ENCODE assay signal across 21 mouse cellular contexts in genomic region chr15:36985567-36985925, GRCm38 (mm10). TPM values are rescaled to one million over a fixed set of nuclear protein-coding genes. Genes with fewer than 3 reads are reported as not detected.
A peak's percentile ranks its signal among the peaks of the same experiment; 100 is the strongest.
DNase-seq lines count a peak whose midpoint lies in the region; ATAC-seq and TF ChIP-seq lines count a peak whose summit lies in the region.
"Had no signal": no experiment of that assay in that cellular context is flagged by ENCODE, and none has a peak within 500 bp of the region (broad histone marks: within the 10 kb centered on the region; RNA-seq: fewer than 3 reads in every experiment).

No protein-coding gene starts in this region.

- WGBS in forebrain, postnatal 0 days: 65% methylated on average over 6 of the region's 6 CpGs
- WGBS in forebrain, embryonic 11.5 days: 74% methylated on average over 6 of the region's 6 CpGs
- 41% methylated on average over 6 of the region's 6 CpGs for WGBS in heart, embryonic 13.5 days
- 23% methylated on average over 6 of the region's 6 CpGs for WGBS in kidney, postnatal 0 days
- WGBS in neural tube, embryonic 15.5 days: 36% methylated on average over 6 of the region's 6 CpGs

- H3K9ac ChIP-seq in forebrain, postnatal 0 days: no peak overlapping the region
- H3K9ac ChIP-seq in forebrain, embryonic 11.5 days (ENCODE audit: low read length): no peak overlapping the region
- H3K9ac ChIP-seq in heart, embryonic 13.5 days: peak overlapping the region; percentile 55; the same call in 1 of the 2 replicates
- no peak overlapping the region for H3K9ac ChIP-seq in kidney, postnatal 0 days (ENCODE audit: low read depth, low read length)
- no peak overlapping the region for H3K9ac ChIP-seq in neural tube, embryonic 15.5 days (replicated peaks)
- H3K9ac ChIP-seq: forebrain, embryonic 12.5 days; hindbrain, embryonic 12.5 days; limb, embryonic 13.5 days; liver, embryonic 13.5 days; lung, embryonic 14.5 days had no signal

- intact Hi-C loops in heart, postnatal 14 days (cut with DNase I): no loop called here

- peak overlapping the region; percentile 23; the same call in 1 of the 2 replicates for H3K27ac ChIP-seq in forebrain, postnatal 0 days (ENCODE audit: low read depth, low read length)
- H3K27ac ChIP-seq in forebrain, embryonic 11.5 days (ENCODE audit: low read depth, low read length): no peak overlapping the region
- H3K27ac ChIP-seq in heart, embryonic 13.5 days (replicated peaks): peak overlapping the region; percentile 97
- no peak overlapping the region for H3K27ac ChIP-seq in kidney, postnatal 0 days
- 0 out of 2 replicates have a peak overlapping the region, but pooled peaks have one; percentile 28 for H3K27ac ChIP-seq in neural tube, embryonic 15.5 days (replicated peaks)
- H3K27ac ChIP-seq: embryonic facial prominence, embryonic 10.5 days; forebrain, embryonic 12.5 days; limb, embryonic 13.5 days; liver, embryonic 13.5 days had no signal

- H3K27me3 ChIP-seq in forebrain, postnatal 0 days (ENCODE audit: insufficient read depth, low read length): no peaks in the 10 kb centered on the region
- no peaks in the 10 kb centered on the region for H3K27me3 ChIP-seq in forebrain, embryonic 11.5 days (ENCODE audit: control insufficient read depth, insufficient read depth, low read length)
- H3K27me3 ChIP-seq in heart, embryonic 13.5 days (replicated peaks): no peaks in the 10 kb centered on the region
- H3K27me3 ChIP-seq in kidney, postnatal 0 days (ENCODE audit: insufficient read depth, low read length): no peaks in the 10 kb centered on the region
- no peaks in the 10 kb centered on the region for H3K27me3 ChIP-seq in neural tube, embryonic 15.5 days (replicated peaks)
- H3K27me3 ChIP-seq: forebrain, embryonic 12.5 days; hindbrain, embryonic 12.5 days; limb, embryonic 13.5 days; liver, embryonic 13.5 days had no signal

- ATAC-seq in forebrain, postnatal 0 days: no peak
- no peak for ATAC-seq in forebrain, embryonic 11.5 days (replicated peaks; ENCODE audit: low FRiP score)
- no peak for ATAC-seq in heart, embryonic 13.5 days (ENCODE audit: extremely low read depth, insufficient number of reproducible peaks, low FRiP score, low TSS enrichment)
- peak; percentile 47; the same call in 1 of the 2 replicates for ATAC-seq in kidney, postnatal 0 days (replicated peaks; ENCODE audit: low FRiP score, low read depth)
- peak; percentile 13; the same call in 1 of the 2 replicates for ATAC-seq in neural tube, embryonic 15.5 days (ENCODE audit: low FRiP score)
- ATAC-seq: midbrain, embryonic 16.5 days had no signal

- DNase-seq in forebrain, postnatal 0 days: no peak
- no peak for DNase-seq in forebrain, embryonic 11.5 days (ENCODE audit: low spot score)
- DNase-seq in heart, postnatal 14 days: no peak
- DNase-seq in kidney, postnatal 0 days (ENCODE audit: low spot score): peak; percentile 68
- no peak for DNase-seq in kidney, adult 8-10 months
- DNase-seq in ovary, postnatal 10 days (ENCODE audit: low spot score): no peak
- DNase-seq: adrenal gland, adult 2 months; cerebellum, adult 8-10 months; gastrocnemius, postnatal 25 days; kidney, postnatal 14 days; liver, embryonic 13.5 days; lung, embryonic 14.5 days; lung, postnatal 36 days; thymus, postnatal 14 days had no signal

- H3K36me3 ChIP-seq in forebrain, postnatal 0 days (ENCODE audit: insufficient read depth): no peaks in the 10 kb centered on the region
- no peaks in the 10 kb centered on the region for H3K36me3 ChIP-seq in forebrain, embryonic 11.5 days (ENCODE audit: control insufficient read depth, insufficient read depth, low read length)
- no peaks in the 10 kb centered on the region for H3K36me3 ChIP-seq in heart, embryonic 13.5 days
- H3K36me3 ChIP-seq in kidney, postnatal 0 days (ENCODE audit: insufficient read depth, low read length): no peaks in the 10 kb centered on the region
- H3K36me3 ChIP-seq in neural tube, embryonic 15.5 days: no peaks in the 10 kb centered on the region
- H3K36me3 ChIP-seq: embryonic facial prominence, embryonic 10.5 days; forebrain, embryonic 12.5 days; hindbrain, embryonic 12.5 days; limb, embryonic 13.5 days; liver, embryonic 13.5 days had no signal

- 0 out of 2 replicates have a peak, but pooled peaks cover 4% of the 10 kb centered on the region for H3K4me1 ChIP-seq in forebrain, postnatal 0 days (ENCODE audit: insufficient read depth)
- H3K4me1 ChIP-seq in forebrain, embryonic 11.5 days (replicated peaks; ENCODE audit: control insufficient read depth, insufficient read depth, low read length): 0 out of 2 replicates have a peak, but pooled peaks cover 2% of the 10 kb centered on the region
- H3K4me1 ChIP-seq in heart, embryonic 13.5 days: peaks cover 79% of the 10 kb centered on the region
- H3K4me1 ChIP-seq in kidney, postnatal 0 days (replicated peaks; ENCODE audit: insufficient read depth, low read length): no peaks in the 10 kb centered on the region
- peaks cover 21% of the 10 kb centered on the region for H3K4me1 ChIP-seq in neural tube, embryonic 15.5 days

- no peak overlapping the region for H3K4me2 ChIP-seq in forebrain, postnatal 0 days (ENCODE audit: low read depth)
- H3K4me2 ChIP-seq in forebrain, embryonic 11.5 days (ENCODE audit: low read depth, low read length, severe bottlenecking): no peak overlapping the region
- H3K4me2 ChIP-seq in heart, embryonic 13.5 days: peak overlapping the region; percentile 32
- H3K4me2 ChIP-seq in kidney, postnatal 0 days (ENCODE audit: low read length): no peak overlapping the region
- no peak overlapping the region for H3K4me2 ChIP-seq in neural tube, embryonic 15.5 days
- H3K4me2 ChIP-seq: forebrain, embryonic 12.5 days; hindbrain, embryonic 12.5 days; limb, embryonic 13.5 days; liver, embryonic 13.5 days; lung, embryonic 14.5 days had no signal

- H3K4me3 ChIP-seq in forebrain, postnatal 0 days (ENCODE audit: low read depth, low read length): no peak overlapping the region
- H3K4me3 ChIP-seq in forebrain, embryonic 11.5 days (ENCODE audit: low read depth, low read length): no peak overlapping the region
- H3K4me3 ChIP-seq in heart, embryonic 13.5 days: no peak overlapping the region
- H3K4me3 ChIP-seq in kidney, postnatal 0 days (replicated peaks; ENCODE audit: low read depth, low read length): no peak overlapping the region
- no peak overlapping the region for H3K4me3 ChIP-seq in neural tube, embryonic 15.5 days (replicated peaks)
- H3K4me3 ChIP-seq: embryonic facial prominence, embryonic 10.5 days; forebrain, embryonic 12.5 days; hindbrain, embryonic 12.5 days; limb, embryonic 13.5 days; liver, embryonic 13.5 days had no signal

- no peaks in the 10 kb centered on the region for H3K9me3 ChIP-seq in forebrain, postnatal 0 days (ENCODE audit: low read length)
- H3K9me3 ChIP-seq in forebrain, embryonic 11.5 days (ENCODE audit: control insufficient read depth, low read length): no peaks in the 10 kb centered on the region
- no peaks in the 10 kb centered on the region for H3K9me3 ChIP-seq in heart, embryonic 13.5 days
- H3K9me3 ChIP-seq in kidney, postnatal 0 days (replicated peaks; ENCODE audit: low read length): no peaks in the 10 kb centered on the region
- H3K9me3 ChIP-seq in neural tube, embryonic 15.5 days (replicated peaks): no peaks in the 10 kb centered on the region
- H3K9me3 ChIP-seq: embryonic facial prominence, embryonic 10.5 days; forebrain, embryonic 12.5 days; hindbrain, embryonic 12.5 days; limb, embryonic 13.5 days; liver, embryonic 13.5 days had no signal

- no peak for TF ChIP-seq CTCF in forebrain, postnatal 0 days (IDR thresholded peaks at IDR 0.05; ENCODE audit: low read depth)
- TF ChIP-seq CTCF in kidney, postnatal 0 days (IDR thresholded peaks at IDR 0.05; ENCODE audit: low read depth): no peak

RNA-seq across cellular contexts. Expression of gene Zfp706, which starts 22.0 kb away (rescaled TPM):
- total RNA-seq in forebrain, postnatal 0 days (2014; rRNA removed): 66.6 and 71.0 TPM in 2 replicates
- polyA plus RNA-seq in forebrain, postnatal 0 days (2015; fragmentation: Nextera tagmentation; extraction: Ambion mirVana): 575 and 586 TPM in 2 replicates
- 410 and 472 TPM in 2 replicates for polyA plus RNA-seq in forebrain, embryonic 11.5 days (2014; fragmentation: Nextera tagmentation; extraction: Ambion mirVana)
- 426 and 458 TPM in 2 replicates for polyA plus RNA-seq in heart, embryonic 13.5 days (2015; fragmentation: Nextera tagmentation; extraction: Ambion mirVana)
- 100 to 1,000 TPM; 194 to 211 TPM for total RNA-seq in heart, postnatal 14 days (2021)
- polyA plus RNA-seq in kidney, postnatal 0 days (2015; fragmentation: Nextera tagmentation; extraction: Ambion mirVana): 509 and 548 TPM in 2 replicates
- 457 and 498 TPM in 2 replicates for polyA plus RNA-seq in neural tube, embryonic 15.5 days (2015; fragmentation: Nextera tagmentation; extraction: Ambion mirVana)

Comparison
In these comparisons a context has a peak if more than half of its experiments do, and no peak if none do; other contexts are left out.
1. H3K27ac ChIP-seq: peak in forebrain, postnatal 0 days (single experiment), heart, embryonic 13.5 days (single experiment) and neural tube, embryonic 15.5 days (single experiment); none in forebrain, embryonic 11.5 days (single experiment) and kidney, postnatal 0 days (single experiment).
2. ATAC-seq: peak in kidney, postnatal 0 days (single experiment) and neural tube, embryonic 15.5 days (single experiment); none in forebrain, postnatal 0 days (single experiment), forebrain, embryonic 11.5 days (single experiment) and heart, embryonic 13.5 days (single experiment).